Mouse (Mus musculus) erythroblast, embryonic 14.5 days (primary cell): ENCODE data around the gene Ano1.

Experiments used
- GATA1 ChIP-seq: IDR thresholded peaks from 2 replicates; pipeline ENCODE4 v1.6.1; 2012; ENCODE audit warnings: low read length, inconsistent platforms, mixed read lengths
- TAL1 ChIP-seq: IDR thresholded peaks from 3 replicates; pipeline ENCODE4 v1.6.1; 2012; ENCODE audit warnings: low read length, inconsistent platforms, mixed read lengths

DNA sequence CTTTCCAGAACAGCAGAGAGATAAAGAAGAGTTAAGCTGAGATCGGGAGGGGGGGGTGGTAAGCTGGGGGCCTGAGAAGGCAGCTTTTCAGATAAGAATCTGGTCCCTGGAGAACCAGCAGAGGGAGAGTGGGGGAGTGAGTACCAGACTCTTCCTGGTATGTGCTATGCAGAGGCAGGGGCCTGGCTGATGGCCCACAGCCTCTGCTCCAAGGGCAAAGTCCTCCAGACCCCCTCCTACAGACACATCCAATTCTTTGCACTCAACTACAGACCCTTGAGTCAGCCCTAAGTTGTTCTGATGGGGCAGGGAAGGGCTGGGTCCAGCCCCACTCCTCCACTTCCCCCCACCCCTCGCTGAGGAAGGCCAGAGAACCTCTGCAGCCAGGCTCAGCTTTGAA is 61.9 kb downstream of the Ano1 start:
- TF ChIP-seq GATA1 (no peak), TAL1 (no peak)
